Mouse (Mus musculus): ENCODE measurements at regions not wholly inside any gene's neighbourhood (a gene's known extent, or its start where the extent isn't known, plus 50 kb on each side); places are given as distances from the start of the nearest gene placed in this dataset.
"Not testable (repeated sequence)": the region's sequence is repeated elsewhere in the genome, so short reads cannot be mapped to it uniquely, and the experiment has no call there.

- DNase-seq (ENCODE audit: low spot score in 2 of 2), result no peak
Measured at GRCm38 (mm10) chr11:91524019-91524418, 53.3 kb downstream of the Kif2b start.

DNA sequence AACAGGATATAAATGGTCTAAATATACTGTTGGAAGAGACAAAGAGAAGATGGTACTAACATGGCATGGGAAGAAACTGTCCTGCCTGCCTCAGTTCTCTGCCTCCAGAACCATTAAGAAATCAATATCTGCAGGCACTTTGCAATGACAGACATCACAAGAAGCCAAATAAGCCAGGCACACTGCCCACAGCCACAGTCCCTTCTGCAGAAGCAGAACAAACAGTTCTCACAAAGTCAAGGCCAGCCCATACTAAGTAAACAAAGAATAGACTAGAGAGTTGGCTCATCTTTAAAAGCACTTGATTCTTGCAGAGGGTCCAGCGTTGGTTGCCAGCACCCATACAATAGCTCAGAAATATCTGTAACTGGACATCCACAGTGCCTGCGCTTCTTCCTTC, 98.1 kb downstream of the Kif2b start:
- DNase-seq (ENCODE audit: low spot score in 2 of 2), result no peak

- no peak for DNase-seq (ENCODE audit: low spot score in 2 of 2)
Measured at GRCm38 (mm10) chr11:91463578-91464401, 113.6 kb downstream of the Kif2b start.

DNA sequence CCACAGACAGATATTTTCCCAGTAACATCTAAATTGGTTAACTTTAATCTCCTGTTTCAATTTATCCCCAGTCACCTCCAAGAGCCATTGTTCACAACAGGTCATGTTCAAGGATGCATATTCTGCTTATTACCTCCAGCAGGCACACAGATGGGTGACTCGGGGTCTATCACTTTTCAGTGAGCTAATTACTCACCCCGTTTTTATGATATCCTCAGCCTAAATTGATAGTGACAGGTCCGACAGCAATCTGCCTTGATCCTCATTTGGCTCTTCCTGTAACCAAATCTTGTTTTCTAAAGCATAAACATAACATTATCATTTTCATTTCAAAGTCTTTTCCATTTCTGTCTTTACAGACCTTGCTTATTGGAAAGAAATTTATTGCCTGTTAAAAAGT, 115.4 kb downstream of the Kif2b start:
- DNase-seq (ENCODE audit: low spot score in 2 of 2), result no peak

DNA sequence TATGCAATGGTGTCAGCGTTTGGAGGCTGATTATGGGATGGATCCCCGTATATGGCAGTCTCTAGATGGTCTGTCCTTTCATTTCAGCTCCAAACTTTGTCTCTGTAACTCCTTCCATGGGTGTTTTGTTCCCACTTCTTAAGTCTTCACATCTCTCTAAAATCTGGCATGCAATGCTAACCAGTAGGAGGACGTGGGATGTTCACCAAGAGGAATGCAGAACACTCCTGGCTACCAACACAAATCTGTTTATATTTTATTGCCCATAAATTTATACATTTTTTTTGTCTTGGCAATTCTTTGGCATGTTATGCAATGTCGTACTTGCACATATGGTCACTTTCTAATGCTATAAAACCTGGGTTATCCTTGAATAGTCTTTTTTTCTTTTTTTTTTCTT, 135.0 kb downstream of the Kif2b start:
- no peak for DNase-seq (ENCODE audit: low spot score in 2 of 2)

- DNase-seq (ENCODE audit: low spot score in 2 of 2), result no peak
Measured at GRCm38 (mm10) chr11:91432195-91432594, 145.2 kb downstream of the Kif2b start.

DNA sequence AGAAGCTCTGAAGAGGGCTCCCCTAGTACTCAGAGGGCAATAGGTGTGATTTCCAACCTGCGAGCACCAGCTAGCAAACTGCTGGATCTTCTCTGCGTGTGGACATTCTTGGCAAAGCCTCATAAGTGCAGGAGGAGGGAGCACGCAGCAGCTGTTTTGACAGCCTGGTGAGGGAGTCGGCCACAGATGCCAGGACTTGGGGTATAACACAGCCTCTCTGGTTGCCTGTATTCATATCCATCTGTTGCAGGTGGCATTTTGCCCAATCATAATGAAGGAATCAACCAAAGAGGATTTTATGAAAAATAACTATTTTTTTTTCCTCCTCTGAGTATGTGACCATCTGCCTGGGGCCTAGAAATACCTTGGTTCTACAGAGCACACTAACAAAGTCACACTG, 150.6 kb downstream of the Kif2b start:
- DNase-seq (ENCODE audit: low spot score in 2 of 2), result no peak

DNA sequence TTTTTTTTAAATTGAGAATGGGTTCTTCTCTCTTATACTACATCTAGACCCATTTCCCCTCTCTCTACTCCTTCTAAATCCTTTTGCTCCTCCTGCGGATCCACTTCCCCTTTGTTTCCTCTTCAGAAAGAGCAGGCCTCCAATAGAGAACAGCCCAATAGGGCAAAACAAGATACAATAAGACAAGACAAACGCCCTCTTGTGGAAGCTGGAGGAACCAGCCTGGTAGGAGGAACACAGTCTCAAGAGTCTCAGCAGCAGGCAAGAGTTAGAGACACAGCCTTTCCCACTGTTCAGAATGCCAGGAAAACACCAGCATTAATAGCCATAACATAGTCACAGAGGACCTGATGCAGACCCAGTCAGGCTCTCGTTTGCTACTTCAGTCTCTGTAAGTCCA, 190.2 kb downstream of the Kif2b start:
- no peak for DNase-seq (ENCODE audit: low spot score in 2 of 2)

GRCm38 (mm10) chr11:91357029-91357428, 220.3 kb downstream of the Kif2b start:
- DNase-seq (ENCODE audit: low spot score in 2 of 2), result no peak

DNA sequence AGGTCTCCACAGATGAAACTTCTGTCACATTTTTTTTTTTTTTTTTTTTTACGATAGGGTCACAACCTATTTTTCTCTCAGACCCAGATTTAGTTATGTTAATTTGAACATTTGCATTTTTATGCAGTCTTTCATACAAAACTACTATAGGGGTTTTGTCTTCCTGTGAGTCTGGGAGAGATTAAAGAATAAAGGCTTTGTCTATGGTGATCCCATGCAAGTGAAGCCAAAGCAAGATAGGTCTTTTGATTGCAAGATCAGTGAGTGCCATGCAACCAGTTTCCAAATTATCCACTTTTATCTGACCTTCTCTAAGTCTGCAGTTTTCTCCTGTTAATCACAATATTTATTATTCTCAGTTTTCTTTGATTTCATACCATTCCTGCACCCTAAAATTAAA, 234.7 kb downstream of the Kif2b start:
- DNase-seq (ENCODE audit: low spot score in 2 of 2), result no peak

- no peak for DNase-seq (ENCODE audit: low spot score in 2 of 2)
Measured at GRCm38 (mm10) chr11:91333056-91333455, 244.3 kb downstream of the Kif2b start.

GRCm38 (mm10) chr11:91327543-91327942, 249.8 kb downstream of the Kif2b start:
- no peak for DNase-seq (ENCODE audit: low spot score in 2 of 2)

DNA sequence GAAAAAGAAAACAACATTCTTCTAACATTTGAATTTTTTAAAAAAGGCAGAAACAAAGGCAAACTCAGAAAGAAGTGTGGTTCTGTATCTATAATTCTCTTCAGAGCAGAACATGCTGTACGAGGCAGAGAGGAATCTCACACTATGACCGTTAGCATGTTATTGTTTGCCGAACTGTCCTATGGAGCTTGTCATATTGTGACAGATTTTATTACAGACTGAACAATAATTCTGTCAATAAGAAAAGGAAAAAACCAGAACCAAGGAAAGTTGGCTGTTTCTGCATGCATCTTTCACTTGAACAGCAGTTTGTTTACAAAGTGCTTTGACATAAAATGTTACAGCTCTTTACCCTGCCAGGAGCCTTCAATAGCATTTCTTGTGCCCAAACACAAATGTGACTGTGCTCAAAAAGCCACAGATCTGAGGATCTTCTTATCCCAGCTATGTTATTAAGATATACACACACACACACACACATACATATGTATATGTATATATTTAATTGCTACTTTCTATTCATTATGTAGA, 267.1 kb downstream of the Kif2b start:
- no peak for DNase-seq (ENCODE audit: low spot score in 2 of 2)

GRCm38 (mm10) chr11:91289194-91290123, 287.9 kb downstream of the Kif2b start:
- DNase-seq (ENCODE audit: low spot score in 2 of 2), result peak in 1 of 2 experiments; percentile 1

- DNase-seq (ENCODE audit: low spot score in 2 of 2), result no peak
Measured at GRCm38 (mm10) chr11:91286376-91286775, 291.0 kb downstream of the Kif2b start.

DNA sequence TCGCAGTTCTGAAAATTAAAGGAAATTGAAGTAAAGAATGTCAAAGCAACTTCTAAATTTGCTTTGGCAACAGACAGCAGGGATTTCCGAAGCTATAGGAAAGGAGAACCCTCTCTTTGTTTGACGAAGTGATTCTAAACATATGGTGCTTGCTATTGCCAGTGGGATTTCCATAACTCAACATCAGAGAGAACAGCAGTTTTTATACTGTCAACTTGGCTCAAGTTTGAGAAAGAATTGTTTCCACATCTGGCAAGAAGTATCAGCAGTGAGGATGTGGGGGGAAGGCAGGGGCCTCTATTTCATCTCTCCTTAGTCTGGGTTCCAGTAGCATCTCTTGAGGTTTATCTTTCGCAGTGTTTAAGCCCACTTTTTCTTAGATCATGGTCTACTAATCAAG, 315.1 kb downstream of the Kif2b start:
- DNase-seq (ENCODE audit: low spot score in 2 of 2), result no peak

GRCm38 (mm10) chr11:91242061-91242460, 335.3 kb downstream of the Kif2b start:
- DNase-seq (ENCODE audit: low spot score in 2 of 2), result not testable (repeated sequence)

GRCm38 (mm10) chr11:91216158-91216557, 361.2 kb downstream of the Kif2b start:
- no peak for DNase-seq (ENCODE audit: low spot score in 2 of 2)

DNA sequence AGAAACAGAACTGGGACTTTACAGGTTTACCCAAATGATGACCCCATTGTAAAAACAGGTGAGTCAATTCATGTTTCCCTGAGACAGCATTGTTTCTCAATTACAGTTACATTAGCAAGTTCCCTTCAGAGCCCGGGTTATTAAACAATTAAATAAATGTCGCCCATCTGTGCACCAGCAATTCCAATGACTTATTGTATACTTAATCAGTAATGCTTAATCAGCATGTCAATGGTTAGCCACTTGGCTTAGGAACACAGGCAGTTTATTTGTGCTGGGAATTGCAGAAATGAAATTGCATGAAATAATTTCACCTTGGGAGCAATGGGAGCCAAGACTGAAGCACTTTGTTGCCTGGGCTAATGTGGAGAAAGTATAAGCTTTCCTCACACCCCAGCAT, 364.3 kb downstream of the Kif2b start:
- DNase-seq (ENCODE audit: low spot score in 2 of 2), result no peak

- DNase-seq (ENCODE audit: low spot score in 2 of 2), result no peak
Measured at GRCm38 (mm10) chr11:91206470-91206869, 370.9 kb downstream of the Kif2b start.

GRCm38 (mm10) chr11:91204416-91204815, 372.9 kb downstream of the Kif2b start:
- no peak for DNase-seq (ENCODE audit: low spot score in 2 of 2)

DNA sequence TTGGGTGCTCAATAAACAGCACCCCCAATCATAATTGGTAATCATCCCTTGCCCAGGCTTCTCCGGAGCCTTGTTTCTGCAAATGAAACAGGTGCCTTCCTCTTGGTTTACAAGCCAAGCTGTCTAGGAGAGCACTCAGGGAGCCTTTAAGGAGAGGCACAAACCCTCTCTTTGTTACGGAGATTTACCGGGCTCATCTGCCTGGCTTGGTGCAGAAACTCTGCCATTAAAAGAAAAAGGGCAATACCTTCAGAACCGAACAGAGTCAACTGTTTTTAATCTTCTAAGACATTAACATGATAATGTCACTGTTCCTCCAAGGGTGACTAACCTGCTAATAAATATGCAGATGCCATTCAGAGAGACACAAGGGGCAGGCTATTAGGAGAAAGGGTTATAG, 380.5 kb downstream of the Kif2b start:
- no peak for DNase-seq (ENCODE audit: low spot score in 2 of 2)

DNA sequence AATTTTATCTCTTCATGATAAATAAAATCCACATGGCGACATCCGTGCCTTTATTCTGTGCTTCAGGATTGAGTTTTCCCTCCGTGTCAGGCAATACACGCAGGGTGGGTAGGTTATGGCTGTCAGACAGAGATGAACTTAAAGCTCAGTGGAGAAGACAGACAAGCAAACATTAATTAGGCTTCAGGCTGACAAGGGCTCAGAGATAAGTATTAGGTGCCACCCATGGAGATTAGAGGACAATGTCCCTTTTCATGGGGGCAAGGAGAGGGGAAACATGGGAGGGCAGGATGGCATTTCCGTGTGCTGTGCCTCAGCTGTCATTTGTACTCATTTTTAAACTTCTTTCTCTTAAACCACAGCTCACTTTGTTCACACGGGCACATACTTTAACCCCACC, 381.0 kb downstream of the Kif2b start:
- no peak for DNase-seq (ENCODE audit: low spot score in 2 of 2)
